Mouse (Mus musculus) brain, embryonic 14.5 days (tissue): ENCODE results near the gene Zfp69.

Source experiments
- CTCF ChIP-seq: fragments of 200-500 bp; IDR thresholded peaks from 2 replicates; pipeline ENCODE4 v1.5.1; 2012; ENCODE audit warnings: inconsistent platforms, mild to moderate bottlenecking, moderate library complexity, borderline replicate concordance; ENCODE audit not compliant: insufficient read depth, insufficient read length; ENCODE audit errors: extremely low read depth
- POLR2A ChIP-seq: fragments of 200-500 bp; IDR thresholded peaks from 2 replicates; pipeline ENCODE4 v1.6.1; 2012; ENCODE audit warnings: mild to moderate bottlenecking, inconsistent platforms, borderline replicate concordance; ENCODE audit not compliant: poor library complexity, insufficient read depth, insufficient read length, severe bottlenecking; ENCODE audit errors: extremely low read depth

DNA sequence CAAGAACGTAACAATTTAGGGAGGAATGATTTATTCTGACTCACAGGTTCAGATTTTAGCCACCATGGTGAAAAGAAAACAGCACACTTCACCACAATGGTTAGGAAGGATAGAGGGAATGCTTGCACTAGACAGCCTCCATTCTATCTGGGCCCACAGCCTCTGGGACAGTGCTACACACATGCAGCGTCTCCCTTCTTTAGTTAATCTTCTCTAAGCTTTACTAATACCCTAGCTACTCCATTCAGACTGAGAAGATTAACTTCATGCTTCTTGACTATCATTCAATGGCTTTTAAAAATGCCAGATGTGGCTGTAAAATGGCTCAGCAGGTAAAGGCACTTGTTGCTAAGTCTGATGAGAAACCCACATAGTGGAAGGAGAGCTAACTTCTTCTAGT, 40.8 kb upstream of the Zfp69 start:
- no peak for TF ChIP-seq POLR2A
- TF ChIP-seq CTCF = no peak
